Mouse (Mus musculus): Measurements from ENCODE around the gene Oaf.

Oaf gene

DNA sequence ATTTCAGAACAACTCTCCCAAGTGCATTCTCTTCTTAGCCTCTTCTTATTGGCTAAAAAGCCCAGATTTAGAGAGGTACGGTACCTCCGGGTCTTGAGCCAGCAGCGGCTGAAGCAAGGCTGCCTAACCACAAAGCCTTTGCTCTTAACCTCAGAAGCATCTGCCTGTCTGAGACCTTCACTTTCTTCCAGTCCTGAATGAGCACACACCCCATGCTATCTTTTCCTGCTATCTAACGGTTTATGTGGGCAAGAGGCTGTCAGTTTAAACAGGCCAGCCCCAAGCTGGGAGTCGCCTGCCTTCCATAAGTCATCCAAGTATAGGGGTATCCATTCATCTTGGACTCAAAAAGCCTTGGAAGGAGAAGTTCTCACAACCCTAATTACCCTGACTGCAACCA, 2.7 kb upstream of the Oaf start:
- DNase-seq: no peak

DNA sequence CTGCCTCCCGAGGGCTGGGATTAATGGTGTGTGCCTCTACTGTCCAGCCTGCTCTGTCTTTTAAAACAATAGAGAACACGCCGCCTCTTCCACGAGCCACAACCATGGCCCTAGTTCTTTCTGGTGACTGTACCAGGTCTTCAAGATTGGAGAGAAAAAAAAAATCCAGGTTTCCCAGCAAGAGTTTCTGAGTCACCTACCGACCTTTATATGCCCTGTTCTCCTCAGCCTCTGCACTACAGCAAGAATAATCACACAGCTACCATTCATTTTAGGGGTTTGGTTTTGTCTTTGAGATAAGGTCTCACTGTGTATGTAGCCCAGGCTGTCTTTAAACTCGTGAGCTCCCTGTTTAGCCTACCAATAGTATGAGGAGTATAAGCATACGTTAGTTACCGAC, 2.3 kb upstream of the Oaf start:
- no peak for DNase-seq

DNA sequence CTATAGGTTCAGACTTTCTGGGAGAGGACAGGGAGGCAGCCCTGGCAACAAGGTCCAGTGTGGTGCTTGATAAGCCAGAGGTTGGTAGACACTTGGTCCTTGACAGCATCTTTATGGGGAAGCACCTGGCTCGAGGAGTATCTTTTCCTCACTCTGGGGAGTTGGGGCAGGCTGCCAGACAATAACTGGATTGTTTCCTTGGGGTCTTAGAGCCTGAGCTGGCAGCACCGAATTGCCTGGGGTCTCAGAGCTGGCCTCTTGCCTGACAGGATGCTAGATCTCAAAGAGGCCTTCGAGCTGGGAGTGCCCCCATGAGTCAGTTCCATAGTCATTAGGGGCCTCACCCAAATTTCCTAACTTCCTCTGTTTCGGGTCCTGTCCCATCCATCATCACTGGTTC, 1.6 kb upstream of the Oaf start:
- no peak for DNase-seq

DNA sequence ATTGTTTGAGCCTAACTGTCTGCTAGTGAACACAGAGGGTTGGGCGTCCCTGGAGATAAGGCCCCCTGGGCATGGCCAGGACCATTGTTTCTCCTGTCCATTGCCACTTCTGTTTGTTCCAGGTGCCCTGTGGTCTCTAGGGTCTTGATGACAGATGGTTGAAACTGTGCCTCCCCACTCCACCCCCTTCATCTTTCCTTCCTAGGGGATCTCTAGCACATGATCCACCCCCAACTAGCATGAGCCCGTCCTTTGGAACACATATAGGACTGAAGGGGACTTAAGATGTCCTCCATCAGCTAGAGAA, 836 bp upstream of the Oaf start:
- DNase-seq: no peak

DNA sequence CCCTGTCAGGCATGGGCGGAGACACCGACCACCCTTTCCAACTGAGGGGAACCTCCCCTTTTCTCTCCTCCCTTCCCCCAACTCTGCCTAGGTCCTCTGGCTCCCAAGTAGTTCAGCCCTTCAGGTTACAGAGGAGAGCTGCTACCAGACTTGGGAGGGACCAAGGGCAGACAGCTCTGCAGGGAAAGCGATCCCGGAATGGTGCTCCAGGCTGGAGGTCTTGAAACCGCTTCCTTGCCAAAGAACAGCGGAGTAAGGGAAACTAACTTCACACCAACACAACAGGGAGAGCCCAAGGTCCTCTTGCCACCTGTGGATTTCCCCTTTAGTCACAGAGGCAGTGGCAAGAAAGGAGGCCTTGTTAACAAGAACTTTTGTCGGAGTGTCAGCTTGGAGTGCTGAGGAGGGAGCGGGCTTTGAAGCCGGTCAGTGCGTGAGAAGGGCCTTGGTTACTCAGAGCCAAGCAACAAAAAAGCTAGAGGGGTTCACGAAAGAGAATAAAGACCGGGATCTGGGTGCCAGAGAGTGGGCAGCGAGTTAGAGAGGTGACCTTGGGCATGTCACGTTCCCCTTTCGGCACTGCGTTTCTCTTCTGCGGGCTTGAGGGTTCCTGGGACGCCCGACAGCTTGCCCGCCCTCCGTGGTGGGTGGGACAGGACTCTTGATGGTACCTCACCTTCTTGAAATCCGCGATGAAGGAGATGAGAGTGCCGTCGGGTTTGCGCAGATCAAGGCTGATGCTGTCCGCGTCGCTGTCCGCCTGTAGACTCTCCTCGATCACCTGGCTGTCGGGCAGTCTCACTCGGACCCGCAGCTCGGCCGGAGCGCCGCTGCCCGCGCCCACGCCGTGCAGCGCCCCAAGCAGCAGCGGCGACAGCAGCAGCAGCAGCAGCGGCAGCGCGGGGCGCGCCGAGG, 823 bp downstream of the Oaf start:
- no peak for DNase-seq

DNA sequence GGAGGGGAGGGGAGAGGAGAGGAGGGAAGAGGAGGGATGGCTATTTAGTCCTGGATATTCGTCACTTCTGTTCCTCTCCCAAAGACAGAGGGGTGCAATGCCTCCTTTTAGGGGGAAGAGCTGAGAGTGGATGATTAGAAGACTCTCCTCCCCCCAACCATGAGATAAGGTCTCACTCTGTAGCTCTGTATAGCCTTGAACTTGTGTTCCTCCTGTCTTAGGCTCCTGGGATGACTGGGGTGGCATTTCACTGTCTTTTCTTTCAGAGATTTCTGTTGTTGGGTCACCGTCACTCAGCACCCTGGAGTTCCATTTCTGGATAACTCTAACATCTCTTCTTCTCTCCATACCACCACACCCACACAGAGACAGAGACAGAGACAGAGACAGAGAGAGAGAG, 1.5 kb downstream of the Oaf start:
- no peak for DNase-seq

DNA sequence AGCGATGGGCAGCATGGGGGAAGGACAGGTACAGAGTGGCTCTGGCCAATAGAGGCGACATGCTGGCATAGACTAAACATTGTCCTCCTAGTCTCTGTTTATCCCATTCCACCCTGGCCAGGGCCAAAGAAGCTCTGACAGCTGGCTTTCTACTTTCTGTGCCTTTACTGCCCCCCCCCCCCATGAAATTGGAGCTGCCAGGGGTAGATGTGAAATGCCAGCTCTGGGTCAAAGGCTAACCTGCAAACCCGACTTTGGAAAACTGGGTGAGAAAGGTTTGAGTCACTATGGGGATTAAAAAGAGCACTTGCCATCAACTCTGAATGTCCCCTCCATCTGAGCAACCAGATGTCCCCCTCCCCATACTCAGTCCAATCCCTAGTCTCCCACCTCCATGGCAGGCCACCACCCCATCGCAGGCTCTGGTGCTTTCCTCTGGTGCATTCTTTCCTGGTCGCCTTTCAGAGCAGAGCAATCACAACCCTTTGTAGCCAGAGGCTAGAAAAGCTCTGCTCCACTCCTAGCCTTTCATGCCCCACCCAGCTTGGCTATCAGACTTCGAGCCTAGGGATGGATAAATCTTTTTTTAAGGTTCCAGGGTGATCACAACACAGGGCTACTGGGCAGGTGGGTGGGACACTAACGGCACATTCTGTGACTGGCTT, 2.5 kb downstream of the Oaf start:
- no peak for DNase-seq

DNA sequence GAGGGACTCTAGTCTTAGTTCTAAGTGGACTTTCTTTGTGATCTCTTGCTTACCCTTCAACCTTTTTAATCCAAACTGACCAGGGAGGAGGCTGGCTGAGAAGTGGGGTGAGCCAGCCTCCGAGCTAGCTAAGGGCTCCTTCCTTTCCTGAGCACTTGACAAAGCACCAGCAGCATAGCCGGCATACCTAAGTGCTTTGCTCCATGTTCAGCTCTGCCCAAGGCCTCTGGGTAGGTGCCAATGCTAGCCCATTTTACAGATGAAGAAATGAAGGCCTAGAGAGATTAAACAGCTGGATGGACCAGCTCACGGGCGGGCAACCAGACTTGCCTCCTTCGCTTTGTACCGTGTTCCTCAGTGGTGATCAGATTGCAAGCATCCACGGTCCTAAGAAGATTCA, 3.1 kb downstream of the Oaf start:
- DNase-seq: no peak

DNA sequence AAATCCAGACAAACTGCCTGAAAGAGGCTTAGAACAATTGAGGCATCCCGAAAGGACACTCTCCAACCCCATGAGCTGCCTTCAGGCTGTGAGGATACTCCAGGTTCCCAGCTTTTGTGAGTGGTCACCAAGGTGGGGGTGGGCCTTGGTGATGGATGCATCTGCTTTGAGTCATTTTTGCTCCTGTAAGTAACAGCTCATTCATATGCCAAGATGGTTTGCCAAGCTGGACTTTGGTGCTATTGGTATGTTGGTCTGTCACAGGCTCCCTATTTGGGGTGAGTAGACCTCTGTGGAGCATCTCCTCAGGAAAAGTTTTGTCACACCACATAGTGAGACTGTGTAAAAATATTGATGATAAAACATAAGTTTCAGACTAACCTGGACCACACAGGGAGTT, 3.6 kb downstream of the Oaf start:
- no peak for DNase-seq

DNA sequence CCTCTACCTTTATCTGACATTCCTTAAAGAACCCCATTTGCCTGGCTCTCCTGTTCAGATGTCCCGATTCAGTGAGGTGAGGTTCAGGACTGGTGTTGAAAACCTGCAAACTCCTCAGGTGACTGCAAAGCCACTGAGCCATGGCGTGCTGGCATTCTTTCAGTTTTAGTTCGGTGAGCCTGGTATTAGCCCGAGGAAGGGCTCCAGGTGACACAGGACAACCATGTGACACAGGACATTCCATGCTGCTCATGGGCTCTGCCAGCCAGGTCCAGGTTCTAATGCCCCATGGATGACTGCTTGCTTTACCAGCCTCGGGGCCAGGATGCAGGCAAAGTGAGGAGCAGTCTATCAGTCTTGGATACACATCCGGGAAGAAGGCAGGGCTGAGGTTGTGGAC, 4.4 kb downstream of the Oaf start:
- no peak for DNase-seq

DNA sequence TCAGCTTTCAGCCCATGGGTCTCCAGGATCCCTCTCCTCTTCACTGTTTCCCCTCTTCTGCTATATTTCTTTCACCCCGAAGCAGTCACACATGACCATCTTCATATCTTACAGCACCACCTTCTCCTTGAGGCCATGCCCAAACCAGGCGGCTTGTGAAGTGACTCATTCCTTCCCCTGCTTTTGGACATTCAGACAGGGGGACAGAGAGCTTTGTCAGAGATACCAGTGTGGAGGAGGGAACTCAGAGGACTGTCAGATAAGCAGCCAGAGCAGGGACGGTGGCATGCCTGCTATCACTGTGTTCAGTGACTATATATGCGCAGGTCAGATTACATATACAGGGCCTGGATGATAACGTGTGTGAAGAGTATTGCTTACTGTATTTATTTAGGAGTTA, 5.2 kb downstream of the Oaf start:
- no peak for DNase-seq

DNA sequence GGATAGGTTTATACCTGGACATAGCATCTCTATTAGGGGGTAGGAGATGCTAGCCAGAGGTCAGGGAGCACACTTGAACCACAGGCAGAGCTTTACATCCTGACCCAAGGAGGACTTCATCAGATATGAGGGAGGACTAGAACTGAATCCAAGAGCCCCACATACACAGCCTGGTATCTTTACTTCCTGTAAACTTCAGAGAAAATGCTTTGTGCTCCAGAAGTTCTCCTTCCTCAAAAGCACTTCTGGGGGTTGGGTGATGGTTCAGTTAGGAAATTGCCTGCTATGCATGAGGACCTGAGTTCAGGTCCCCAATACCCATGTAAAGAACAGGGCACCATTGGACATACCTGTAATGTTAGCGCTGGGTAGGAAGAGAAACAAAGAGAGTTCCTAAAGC, 6.2 kb downstream of the Oaf start:
- no peak for DNase-seq

DNA sequence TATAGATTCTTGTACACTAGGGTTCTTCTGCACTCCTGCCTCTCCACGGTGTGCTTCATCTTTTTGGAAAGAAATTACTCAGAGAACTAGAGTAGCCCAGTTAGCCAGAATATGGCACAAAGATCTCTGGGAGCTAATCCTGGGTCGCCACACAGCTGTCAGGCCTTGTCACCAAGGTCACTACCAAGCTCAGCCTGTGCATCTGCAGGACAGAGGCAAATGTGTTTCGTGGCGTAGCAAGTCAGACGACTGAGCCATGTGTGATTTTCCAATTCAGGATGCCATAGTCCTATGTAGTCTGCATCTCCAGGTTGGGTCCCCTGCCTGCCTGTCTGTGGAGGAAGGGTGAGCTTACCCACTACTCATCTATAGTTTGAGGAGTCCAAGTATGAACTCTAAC, 6.7 kb downstream of the Oaf start:
- no peak for DNase-seq

DNA sequence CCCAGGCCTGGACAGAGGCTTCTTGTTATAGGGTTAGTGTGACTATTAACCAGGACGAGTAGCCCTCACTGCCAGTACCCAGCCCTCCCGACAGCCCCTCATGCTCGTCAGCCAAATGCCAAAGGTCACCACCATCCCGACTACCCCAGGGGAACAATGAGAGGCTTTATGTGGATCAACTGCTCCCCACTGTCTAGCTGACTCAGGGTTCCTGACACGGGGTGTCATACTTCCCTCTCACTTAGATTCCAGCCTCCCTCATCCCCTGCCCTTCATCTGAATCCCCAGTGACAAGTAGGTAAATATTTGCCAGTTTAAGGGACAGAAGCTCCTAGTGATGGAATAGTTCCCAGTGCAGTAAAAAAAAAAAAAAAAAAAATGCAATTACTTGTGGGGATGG, 7.4 kb downstream of the Oaf start:
- DNase-seq: no peak

DNA sequence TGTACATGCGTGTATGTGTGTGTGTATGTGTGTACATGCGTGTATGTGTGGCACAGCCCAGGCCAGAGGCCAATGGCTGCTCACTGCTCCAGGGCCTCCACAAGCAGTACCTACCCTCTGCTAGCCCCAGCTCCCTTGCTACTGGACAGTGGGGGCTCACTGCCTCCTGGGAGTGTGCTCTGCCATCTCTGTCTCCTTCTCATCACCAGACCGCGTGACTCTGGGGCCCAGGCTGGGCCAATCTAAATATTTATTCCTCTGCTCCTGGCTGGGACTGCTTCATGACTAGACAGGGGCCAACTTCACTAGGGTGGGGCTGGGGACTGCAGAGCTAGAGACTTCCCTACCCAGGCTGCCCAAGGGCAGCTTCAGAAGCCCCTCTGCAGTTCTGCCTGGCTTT, 7.9 kb downstream of the Oaf start:
- DNase-seq: peak; percentile 25 to 59

DNA sequence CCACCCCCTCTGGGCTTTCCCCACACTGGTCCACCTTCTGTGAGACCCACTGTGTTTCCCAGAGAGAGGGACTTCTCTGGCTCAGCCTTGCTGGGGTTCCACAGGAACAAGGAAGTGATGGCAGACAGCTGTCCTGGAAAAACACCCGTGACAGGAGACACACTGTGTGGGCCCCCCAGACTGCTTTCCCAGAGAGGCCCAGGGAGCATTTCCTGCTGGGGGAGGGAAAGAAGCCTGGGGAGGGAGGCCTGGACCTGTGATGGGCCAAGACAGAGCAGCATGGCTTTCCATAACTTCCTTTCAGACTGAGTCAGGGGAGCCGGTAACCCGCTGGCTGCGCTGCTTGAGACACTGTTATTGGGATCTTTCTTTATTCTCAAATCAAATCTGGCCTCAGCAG, 8.8 kb downstream of the Oaf start:
- no peak for DNase-seq

DNA sequence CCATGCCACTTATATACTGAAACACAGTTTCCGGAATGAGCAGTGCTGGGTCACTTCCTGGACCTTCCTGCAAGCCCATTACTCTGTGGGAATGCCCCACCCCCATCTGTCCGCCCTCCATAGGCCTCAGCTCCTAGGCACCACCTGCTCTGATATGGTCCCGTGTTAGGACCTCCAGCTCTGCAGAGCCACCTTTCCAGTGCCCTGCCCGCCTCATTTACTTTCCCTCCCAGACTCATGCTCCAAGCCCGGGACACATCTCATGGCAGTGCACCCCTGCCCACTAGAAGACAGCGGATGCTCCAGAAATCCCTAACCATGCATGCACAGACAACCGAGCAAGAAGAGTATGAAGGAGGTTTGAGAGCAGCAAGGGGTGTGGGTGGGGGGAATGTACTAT, 9.7 kb downstream of the Oaf start:
- DNase-seq: no peak

DNA sequence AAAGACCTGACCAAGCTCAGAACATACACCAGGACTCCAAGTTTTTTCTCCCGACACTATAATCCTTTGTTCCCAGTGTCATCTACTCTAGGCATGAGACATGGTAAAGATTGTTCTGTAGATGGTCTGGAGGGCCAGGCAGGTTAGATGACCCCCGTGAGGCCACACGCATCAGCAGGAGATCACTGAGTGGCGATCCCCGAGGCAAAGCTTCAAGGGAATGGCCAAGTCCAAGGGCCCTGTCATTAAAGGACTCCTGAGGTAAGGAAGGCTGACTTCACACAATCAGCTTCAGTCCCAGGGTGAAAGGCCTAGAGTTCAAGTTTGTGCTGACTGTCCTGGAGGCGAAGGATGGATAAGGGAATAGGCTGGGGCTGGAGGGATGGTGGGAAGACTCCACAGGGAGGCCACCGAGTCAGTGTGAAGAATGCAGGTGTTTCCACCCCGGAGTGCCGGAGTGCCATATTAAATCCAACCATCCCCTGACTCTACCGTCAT, 10.3 kb downstream of the Oaf start:
- no peak for DNase-seq

DNA sequence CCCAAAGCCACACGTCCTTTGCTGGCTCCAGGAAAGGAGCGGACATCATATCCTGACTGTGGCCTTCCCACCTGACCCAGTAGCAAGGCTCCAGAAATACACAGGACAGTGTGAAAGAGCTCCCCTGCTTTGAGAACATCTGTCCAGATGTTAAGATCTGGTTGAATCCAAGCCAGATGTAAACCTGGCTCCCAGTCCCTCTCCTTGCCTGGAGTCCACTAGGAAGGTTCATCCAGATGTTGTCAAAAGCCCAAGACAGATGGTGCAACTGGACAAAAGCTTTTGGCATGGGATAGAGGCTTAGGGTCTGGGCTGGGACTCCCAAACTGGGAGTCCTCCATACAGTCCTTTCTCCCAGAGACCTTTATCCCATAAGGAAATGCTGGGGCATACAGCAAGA, 11.0 kb downstream of the Oaf start:
- no peak for DNase-seq

DNA sequence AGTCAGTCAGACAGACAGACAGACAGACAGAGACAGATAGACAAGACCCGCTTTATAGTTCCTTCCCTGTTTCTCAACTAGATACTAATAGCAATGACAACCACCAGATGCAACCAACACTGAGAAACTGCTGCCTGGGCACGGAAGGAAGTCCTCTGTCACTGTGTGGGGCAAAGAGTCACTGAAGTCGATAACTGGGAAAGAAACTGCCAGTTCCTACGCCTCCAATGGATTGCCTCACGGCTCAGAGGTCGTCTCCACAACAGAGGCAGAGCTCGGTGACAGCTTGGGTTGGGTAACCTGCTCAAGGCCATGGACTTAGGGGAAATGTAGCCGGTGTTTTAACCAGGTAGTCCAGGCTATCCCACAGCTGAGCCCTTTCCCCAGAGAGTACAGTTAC, 12.1 kb downstream of the Oaf start:
- no peak for DNase-seq

DNA sequence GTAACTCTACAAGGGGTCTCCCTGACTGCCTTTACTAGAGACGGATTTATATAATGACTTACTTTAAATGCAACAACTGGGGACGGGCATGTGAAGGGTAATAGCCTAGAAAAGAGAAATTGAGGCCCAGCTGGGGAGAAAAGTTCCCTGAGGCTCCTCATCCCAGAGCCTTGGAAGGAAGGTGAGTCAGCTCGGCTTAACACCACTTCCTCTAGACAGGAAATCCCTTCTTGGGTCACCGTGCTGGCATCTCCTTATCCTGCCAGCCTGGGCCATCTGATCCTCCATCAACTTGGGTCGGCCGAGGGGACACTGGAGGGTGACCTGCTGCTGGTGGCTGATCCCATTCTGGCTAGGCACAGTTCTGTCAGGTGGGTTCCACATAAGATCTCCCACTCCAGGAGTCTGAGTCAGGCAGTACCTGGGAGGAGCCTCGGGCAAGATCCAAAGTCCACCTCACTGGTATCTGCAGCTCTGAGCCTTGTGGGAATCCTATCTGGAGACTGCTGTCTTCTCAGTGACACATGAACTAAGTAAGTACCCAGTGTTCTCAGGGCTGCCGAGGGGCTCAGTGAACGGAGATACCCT, 13.0 kb downstream of the Oaf start:
- DNase-seq: no peak

DNA sequence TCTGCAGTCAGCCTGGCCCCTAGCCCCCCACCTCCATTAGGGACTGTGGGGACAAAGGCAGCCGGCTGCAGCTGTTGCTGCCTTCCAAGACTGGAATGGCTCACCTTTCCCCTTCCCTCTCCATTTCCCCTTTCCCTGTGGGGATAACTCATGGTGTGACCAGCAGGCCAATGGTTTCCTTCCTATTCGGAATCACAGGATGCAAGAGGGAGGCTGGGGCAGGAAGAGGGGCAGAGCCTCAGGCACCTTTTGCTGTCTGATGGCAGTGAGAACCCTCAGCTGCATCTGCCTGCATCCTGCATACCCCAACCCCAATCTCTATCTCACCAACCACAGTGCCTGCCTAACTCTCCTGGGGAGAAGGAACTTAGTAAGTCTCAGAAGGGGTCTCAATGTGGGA, 14.2 kb downstream of the Oaf start:
- DNase-seq: no peak

DNA sequence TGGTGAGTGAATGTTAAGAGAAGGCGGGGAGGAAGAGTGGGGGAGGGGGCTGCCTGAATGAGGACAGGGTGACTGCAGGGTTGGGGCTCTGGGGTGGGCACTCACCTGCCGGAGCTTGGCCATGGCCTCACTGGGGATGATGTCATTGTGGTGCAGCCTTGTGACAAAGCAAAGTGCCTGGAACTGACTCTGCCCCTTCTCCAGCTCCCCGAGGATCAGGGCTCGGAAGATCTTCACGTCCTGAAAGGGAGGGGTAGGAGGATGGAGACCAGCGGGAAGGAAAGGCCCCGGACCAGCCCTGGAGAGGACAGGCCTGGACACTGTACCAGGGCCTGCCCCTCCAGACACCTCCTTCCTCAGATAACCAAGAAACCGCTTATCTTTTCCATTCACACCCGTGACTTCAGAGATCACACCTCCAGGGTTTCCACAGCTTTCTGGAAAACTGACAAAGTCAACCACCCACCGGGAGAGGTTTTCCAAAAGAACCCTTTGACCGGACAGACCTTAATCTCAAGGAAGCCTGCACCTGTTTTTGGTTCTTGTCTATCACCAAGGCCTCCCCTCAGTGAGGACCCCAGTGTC, 14.8 kb downstream of the Oaf start:
- no peak for DNase-seq

DNA sequence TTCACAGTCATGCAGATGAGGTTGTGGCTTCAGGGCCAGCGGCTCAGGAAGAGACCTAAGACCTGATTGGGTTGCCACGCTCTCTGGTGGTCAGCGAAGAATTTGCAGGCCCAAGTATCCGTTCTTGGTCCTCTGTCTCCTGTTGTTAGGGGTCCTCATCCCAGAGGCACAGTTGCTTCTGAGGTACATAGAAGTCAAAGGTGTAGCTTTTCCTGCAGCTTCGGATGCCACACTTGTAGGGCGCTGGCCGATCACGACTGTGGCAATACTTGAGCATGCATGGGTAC, 17.3 kb downstream of the Oaf start:
- no peak for DNase-seq
